Mouse (Mus musculus): Measurements from ENCODE around the gene Txn1.

Gene Txn1

DNA sequence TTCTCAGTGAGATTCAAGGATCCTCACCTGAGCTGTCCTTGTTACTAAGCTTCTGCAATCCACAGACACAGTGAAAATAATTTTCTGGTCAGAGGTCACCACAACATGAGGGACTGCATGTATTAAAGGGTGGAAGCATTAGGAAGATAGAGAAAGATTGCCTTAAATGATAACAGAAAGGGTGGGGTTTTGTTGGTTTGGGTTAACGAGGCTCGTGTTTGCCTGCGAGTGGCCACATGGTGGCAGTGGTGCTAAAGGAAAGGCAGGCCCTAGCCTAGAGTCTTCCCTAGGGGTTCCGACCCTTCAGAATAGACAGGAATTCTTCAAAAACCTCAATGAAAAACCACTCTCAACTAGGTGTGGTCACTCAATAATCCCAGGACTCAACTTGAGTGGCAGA, 55.0 kb downstream of the Txn1 start:
- peak; percentile 33 for DNase-seq (ENCODE audit: low spot score)

GRCm38 (mm10) chr4:57896631-57897030, 59.6 kb downstream of the Txn1 start:
- DNase-seq (ENCODE audit: low spot score): no peak

GRCm38 (mm10) chr4:57895902-57896301, 60.3 kb downstream of the Txn1 start:
- no peak for DNase-seq (ENCODE audit: low spot score)

DNA sequence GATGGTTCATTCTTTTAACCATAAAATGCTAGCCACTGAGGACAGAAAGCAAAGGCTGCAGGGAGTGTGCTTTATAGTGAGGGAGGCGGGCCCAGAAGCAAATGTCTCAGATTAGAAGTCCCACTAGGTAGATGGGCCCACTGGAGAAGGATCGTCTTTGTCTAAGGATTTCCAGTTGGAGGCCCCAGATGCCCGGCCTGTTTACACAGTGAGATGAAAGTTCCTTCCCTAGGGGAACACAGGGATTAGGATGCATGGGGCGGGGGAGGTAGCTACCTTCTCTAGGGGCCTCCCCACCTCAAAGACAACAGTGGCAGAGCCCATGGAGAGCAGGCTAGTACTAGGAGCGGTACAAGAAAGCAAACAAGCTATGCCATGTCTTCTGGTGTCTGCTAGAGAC, 61.1 kb downstream of the Txn1 start:
- no peak for DNase-seq (ENCODE audit: low spot score)
